Mouse (Mus musculus): ENCODE results near the gene Zbtb44. TPM values are rescaled to one million over a fixed set of nuclear protein-coding genes. Genes with fewer than 3 reads are reported as not detected.

Gene Zbtb44
- polyA plus RNA-seq, 1 experiment from 2014 or later, result 5.3 TPM

Other genes with a start within 250 kb of the Zbtb44 start
- 3.1 and 3.8 TPM in 2 replicates for gene Adamts15, start 108.2 kb upstream of the Zbtb44 start, polyA plus RNA-seq (2014; fragmentation: Nextera tagmentation; extraction: Ambion mirVana)
- 1.1 and 1.7 TPM in 2 replicates for gene Adamts8, start 88.1 kb upstream of the Zbtb44 start, polyA plus RNA-seq (2014; fragmentation: Nextera tagmentation; extraction: Ambion mirVana)
- gene St14, start 101.2 kb downstream of the Zbtb44 start, polyA plus RNA-seq (2014; fragmentation: Nextera tagmentation; extraction: Ambion mirVana), result 0.85 and 1.2 TPM in 2 replicates
- 239 and 313 TPM in 2 replicates for gene Aplp2, start 181.2 kb downstream of the Zbtb44 start, polyA plus RNA-seq (2014; fragmentation: Nextera tagmentation; extraction: Ambion mirVana)
- 9.1 and 9.7 TPM in 2 replicates for gene Prdm10, start 249.9 kb downstream of the Zbtb44 start, polyA plus RNA-seq (2014; fragmentation: Nextera tagmentation; extraction: Ambion mirVana)

All from midbrain, embryonic 14.5 days (tissue).